Mouse (Mus musculus): ENCODE measurements at regions not wholly inside any gene's neighbourhood (a gene's known extent, or its start where the extent isn't known, plus 50 kb on each side); places are given as distances from the start of the nearest gene placed in this dataset.

- Histone ChIP-seq H3K4me3 (replicated peaks; ENCODE audit: low read length) (no peak overlapping the region), H3K9ac (ENCODE audit: low read length) (no peak overlapping the region), H3K4me2 (ENCODE audit: low read depth, low read length) (no peak overlapping the region), H3K4me1 (ENCODE audit: control insufficient read depth, insufficient read depth, low read length) (no peaks in the 10 kb centered on the region), H3K27ac (ENCODE audit: low read length) (no peak overlapping the region), H3K27me3 (ENCODE audit: control insufficient read depth, insufficient read depth, low read length) (no peaks in the 10 kb centered on the region), H3K36me3 (ENCODE audit: control insufficient read depth, insufficient read depth, low read length) (no peaks in the 10 kb centered on the region), H3K9me3 (replicated peaks; ENCODE audit: control insufficient read depth, low read length) (no peaks in the 10 kb centered on the region)
- 64% methylated on average over 3 of the region's 3 CpGs for WGBS
- 0 out of 2 replicates have a peak, but pooled peaks have one; percentile 21 for ATAC-seq (ENCODE audit: insufficient read depth, low FRiP score)
These were observed 68.1 kb upstream of the Ppm1j start for GRCm38 (mm10) chr3:104712711-104713110.

DNA sequence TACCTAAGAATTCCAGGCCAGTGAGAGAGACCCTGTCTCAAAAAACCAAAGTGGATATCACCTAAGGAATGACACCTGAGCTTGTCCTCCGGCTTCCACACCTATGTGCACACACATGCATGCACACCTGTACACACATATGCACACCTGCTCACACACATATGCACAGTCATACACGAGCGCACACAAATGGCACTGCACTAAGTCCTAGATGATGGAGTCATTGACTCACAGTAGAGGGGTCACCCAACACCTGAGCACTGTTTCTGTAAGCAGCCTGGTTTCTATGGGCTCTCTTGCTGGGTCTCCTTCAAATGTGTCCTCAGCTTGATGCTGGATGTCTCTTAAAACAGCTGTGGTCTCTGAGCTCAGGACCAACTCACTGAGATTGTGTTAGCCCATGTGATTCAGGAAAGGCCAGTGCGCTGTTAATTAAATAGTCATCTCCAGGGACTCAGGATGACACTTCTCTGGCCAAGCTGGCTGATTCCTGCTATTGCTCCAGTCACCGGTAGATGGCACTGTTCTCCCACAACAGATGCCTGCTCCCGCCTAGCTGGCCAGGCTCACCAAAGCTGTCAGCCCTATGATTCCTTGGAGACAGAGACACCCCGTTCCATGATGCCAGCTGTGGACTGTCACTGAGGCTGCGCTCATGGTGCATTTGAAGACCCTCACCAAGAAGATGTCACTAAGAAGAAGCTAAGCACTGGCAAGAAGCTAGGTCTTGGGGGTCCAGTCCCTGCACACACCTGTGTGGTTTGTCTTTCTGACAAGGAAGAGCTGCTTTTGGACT lies 66.8 kb upstream of the Ppm1j start:
- H3K9ac ChIP-seq (ENCODE audit: low read length) = 0 out of 2 replicates have a peak overlapping the region, but pooled peaks have one; percentile 9
- H3K4me1 ChIP-seq (ENCODE audit: control insufficient read depth, insufficient read depth, low read length) = no peaks in the 10 kb centered on the region
- H3K9me3 ChIP-seq (replicated peaks; ENCODE audit: control insufficient read depth, low read length) = no peaks in the 10 kb centered on the region
- no peaks in the 10 kb centered on the region for H3K36me3 ChIP-seq (ENCODE audit: control insufficient read depth, insufficient read depth, low read length)
- H3K4me2 ChIP-seq (ENCODE audit: low read depth, low read length) = peak overlapping the region; percentile 38
- ATAC-seq (ENCODE audit: insufficient read depth, low FRiP score) = peak; percentile 35; the same call in 1 of the 2 replicates
- H3K27ac ChIP-seq (ENCODE audit: low read length) = no peak overlapping the region
- H3K4me3 ChIP-seq (replicated peaks; ENCODE audit: low read length) = no peak overlapping the region; the same call in 1 of the 2 replicates
- WGBS = 23% methylated on average over 8 of the region's 8 CpGs
- no peaks in the 10 kb centered on the region for H3K27me3 ChIP-seq (ENCODE audit: control insufficient read depth, insufficient read depth, low read length)

DNA sequence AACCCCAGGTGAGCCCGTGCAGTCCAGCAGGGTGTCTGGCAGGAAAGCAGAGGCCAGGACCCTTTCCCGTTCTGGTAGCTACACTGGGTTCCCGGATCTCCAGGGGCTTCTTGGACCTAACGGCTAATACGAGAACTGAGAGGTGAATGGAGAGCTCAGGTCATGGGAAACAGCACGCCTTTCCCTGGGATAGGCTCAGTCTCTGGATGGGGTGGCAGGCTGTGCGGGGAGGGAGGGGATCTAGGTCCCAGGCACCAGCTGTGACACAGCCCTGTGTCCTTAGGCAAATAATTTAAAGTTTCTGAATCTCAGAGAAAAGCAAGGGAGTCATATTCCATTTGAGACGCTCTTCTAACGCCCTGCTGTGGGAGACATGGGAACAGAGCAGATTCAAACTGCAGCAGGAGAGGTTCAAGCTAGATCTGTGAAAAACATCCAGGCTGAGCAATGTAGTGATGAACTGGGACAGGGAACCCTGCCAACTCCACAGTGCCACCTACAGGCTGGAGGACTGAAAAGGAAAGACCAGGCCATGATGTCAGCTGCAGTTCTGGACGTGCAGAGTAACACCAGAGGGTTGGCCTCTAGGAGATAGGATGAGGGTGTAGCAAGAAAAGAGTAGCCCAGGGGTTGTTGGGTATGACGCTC lies 66.1 kb upstream of the Ppm1j start:
- 42% methylated on average over 11 of the region's 11 CpGs for WGBS
- H3K9ac ChIP-seq (ENCODE audit: low read length) = peak overlapping the region; percentile 9; the same call in 1 of the 2 replicates
- H3K27ac ChIP-seq (ENCODE audit: low read length) = no peak overlapping the region
- no peaks in the 10 kb centered on the region for H3K36me3 ChIP-seq (ENCODE audit: control insufficient read depth, insufficient read depth, low read length)
- no peaks in the 10 kb centered on the region for H3K27me3 ChIP-seq (ENCODE audit: control insufficient read depth, insufficient read depth, low read length)
- ATAC-seq (ENCODE audit: insufficient read depth, low FRiP score) = no peak
- H3K9me3 ChIP-seq (replicated peaks; ENCODE audit: control insufficient read depth, low read length) = no peaks in the 10 kb centered on the region
- no peaks in the 10 kb centered on the region for H3K4me1 ChIP-seq (ENCODE audit: control insufficient read depth, insufficient read depth, low read length)
- H3K4me2 ChIP-seq (ENCODE audit: low read depth, low read length) = peak overlapping the region; percentile 38
- H3K4me3 ChIP-seq (replicated peaks; ENCODE audit: low read length) = no peak overlapping the region; the same call in 1 of the 2 replicates
